Mouse (Mus musculus): ENCODE measurements at regions not wholly inside any gene's neighbourhood (a gene's known extent, or its start where the extent isn't known, plus 50 kb on each side); places are given as distances from the start of the nearest gene placed in this dataset.
"Not testable (repeated sequence)": the region's sequence is repeated elsewhere in the genome, so short reads cannot be mapped to it uniquely, and the experiment has no call there.

- not testable (repeated sequence) for DNase-seq (ENCODE audit: low spot score in 2 of 2)
Observed at GRCm38 (mm10) chr13:52305328-52305727, 225.8 kb downstream of the Diras2 start.

DNA sequence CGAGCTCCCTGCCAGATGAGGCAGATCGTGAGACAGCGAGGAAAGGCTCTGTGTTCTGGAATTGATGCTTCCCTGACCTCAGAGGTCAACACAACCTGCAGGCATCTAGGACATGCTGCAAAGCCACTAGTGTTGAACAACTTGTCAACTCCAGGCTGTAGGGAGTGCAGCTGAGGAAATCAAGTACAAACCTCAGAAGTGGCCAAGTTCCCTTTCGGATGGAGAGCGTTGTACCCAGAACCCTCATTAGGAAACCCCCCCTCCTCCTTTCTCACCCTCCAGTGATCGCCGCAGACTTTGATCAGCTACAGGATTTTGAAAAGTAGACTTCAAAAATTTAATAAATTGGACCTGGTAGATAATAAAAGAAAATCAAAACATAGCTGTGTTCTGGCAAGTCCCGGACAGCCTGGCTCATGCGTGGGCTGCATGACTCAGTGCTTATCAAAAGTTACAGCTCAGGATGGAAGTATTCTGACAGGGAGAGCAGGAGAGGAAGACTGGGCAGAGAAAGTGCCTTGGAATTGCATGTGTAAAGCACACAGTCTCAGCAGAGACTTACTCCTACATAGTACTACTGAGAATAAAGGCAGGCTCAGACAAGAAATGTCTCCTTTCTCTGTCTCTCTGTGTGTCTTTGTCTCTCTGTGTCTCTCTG, 224.2 kb downstream of the Diras2 start:
- DNase-seq (ENCODE audit: low spot score in 2 of 2), result no peak

DNA sequence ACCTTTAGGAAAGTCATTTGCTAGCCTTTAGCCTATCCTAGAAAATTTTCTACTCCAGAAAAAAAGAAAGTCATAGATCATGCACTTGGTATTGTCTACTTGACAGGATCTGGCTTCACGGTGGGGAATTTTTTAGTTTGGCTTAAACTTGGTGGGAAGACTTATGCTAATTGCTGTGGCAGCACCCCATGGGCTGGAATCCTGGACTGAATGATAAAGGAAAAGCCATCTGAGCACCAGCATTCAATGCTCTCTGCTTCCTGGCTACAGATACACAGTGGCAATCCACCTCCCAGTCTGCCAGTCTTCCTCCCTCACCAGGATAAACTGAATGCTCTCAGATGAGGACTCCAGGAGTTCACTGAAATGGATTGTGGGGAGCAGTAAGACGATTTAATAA, 220.1 kb downstream of the Diras2 start:
- no peak for DNase-seq (ENCODE audit: low spot score in 2 of 2)

- no peak for DNase-seq (ENCODE audit: low spot score in 2 of 2)
Observed at GRCm38 (mm10) chr13:52318276-52318675, 212.8 kb downstream of the Diras2 start.

GRCm38 (mm10) chr13:52323691-52324090, 207.4 kb downstream of the Diras2 start:
- no peak for DNase-seq (ENCODE audit: low spot score in 2 of 2)

GRCm38 (mm10) chr13:52324378-52324777, 206.7 kb downstream of the Diras2 start:
- DNase-seq (ENCODE audit: low spot score in 2 of 2), result not testable (repeated sequence)

- DNase-seq (ENCODE audit: low spot score in 2 of 2), result not testable (repeated sequence)
Observed at GRCm38 (mm10) chr13:52325647-52326046, 205.4 kb downstream of the Diras2 start.

- no peak for DNase-seq (ENCODE audit: low spot score in 2 of 2)
Observed at GRCm38 (mm10) chr13:52327734-52328133, 203.3 kb downstream of the Diras2 start.

DNA sequence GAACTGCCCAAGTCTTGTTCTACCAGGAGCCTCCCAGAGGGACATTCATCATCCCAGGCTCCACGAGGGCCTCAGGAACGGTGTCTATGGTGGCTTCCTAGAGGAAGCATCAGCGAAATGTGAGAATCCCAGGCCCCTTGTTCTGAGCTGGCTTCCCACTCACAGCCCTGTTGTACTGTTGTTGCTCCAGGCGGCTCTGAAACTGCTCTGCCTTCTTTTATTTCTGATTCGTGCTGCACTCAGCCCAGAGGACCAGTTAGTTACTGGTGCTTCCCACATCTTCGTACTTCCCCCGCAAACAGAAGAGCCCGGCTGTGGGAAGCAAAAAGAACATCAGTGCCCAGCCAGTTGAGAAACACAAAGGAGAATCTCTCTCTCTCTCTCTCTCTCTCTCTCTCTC, 202.3 kb downstream of the Diras2 start:
- DNase-seq (ENCODE audit: low spot score in 2 of 2), result no peak

DNA sequence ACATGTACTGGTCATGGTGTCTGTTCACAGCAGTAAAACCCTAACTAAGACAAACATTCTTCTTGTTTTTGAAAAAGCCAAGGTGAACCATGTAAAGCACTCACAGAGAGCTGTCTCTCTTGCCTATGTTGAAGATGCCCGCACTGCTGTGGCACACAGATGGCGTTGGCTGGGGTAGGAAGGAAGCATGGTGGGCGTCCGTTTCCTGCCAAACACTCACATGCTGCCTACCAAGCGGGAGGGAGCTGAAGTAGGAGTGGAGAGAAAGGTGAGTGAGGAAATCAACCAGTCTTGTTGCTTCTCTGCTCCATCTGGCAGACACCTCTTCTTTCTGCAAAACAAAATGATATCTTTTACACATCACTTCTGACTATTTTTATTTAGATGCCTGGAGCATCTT, 200.0 kb downstream of the Diras2 start:
- no peak for DNase-seq (ENCODE audit: low spot score in 2 of 2)

- DNase-seq (ENCODE audit: low spot score in 2 of 2), result no peak
Observed at GRCm38 (mm10) chr13:52334962-52335361, 196.1 kb downstream of the Diras2 start.

GRCm38 (mm10) chr13:52337936-52338335, 193.1 kb downstream of the Diras2 start:
- no peak for DNase-seq (ENCODE audit: low spot score in 2 of 2)

- no peak for DNase-seq (ENCODE audit: low spot score in 2 of 2)
Observed at GRCm38 (mm10) chr13:52339156-52339555, 191.9 kb downstream of the Diras2 start.

DNA sequence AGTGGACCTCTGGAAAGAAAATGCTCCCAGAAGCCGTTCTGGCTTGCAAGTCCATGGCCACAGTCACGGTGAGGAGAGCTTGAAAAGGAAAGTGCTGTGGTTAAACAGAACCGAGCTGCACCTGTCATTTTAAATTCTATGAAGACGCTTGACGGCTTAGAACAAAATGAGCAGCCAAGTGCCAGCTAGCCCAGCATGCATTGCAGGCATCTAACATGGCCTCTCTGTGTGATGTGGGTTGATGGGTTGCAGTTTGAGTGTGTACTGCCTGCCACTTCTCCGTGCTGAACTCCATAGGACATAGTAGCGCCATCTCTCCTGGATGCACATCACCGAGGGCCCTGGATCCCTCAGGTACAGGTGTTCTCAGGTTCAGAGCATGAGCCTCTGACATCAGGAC, 189.1 kb downstream of the Diras2 start:
- no peak for DNase-seq (ENCODE audit: low spot score in 2 of 2)

GRCm38 (mm10) chr13:52344383-52344782, 186.7 kb downstream of the Diras2 start:
- DNase-seq (ENCODE audit: low spot score in 2 of 2), result no peak

GRCm38 (mm10) chr13:52344853-52345252, 186.2 kb downstream of the Diras2 start:
- DNase-seq (ENCODE audit: low spot score in 2 of 2), result no peak

DNA sequence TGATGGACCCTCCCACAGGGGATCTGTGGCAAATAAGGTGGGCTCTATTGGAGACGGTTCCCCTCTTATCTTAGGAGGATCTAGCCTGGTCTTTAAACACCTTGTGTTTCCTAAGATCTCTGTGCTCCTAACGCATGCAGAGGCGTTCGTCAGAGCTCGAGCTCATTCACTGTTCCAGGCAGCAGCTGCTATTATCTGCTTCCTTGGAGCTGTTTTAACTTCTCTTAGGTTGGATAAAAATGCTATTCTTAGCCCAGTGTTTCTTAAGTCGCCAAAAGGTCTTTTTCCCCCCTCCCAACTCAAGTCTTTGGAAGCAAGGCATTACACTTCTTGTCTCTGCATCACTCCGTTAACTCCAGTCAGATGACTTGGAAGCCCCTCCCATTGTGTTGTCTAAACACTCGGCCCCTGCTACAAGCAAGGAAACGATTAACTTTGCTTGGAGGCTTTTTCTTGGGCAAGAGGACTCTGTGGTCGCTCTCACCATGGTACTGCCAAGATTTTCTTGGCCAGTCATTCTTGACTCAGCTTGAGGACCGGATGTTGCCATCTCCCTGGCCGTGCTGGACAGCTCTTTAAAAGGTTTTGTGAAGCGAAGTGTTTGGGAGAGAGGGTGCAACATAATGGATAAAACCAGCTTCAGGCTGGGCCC, 185.6 kb downstream of the Diras2 start:
- DNase-seq (ENCODE audit: low spot score in 2 of 2), result no peak

GRCm38 (mm10) chr13:52346027-52346375, 185.1 kb downstream of the Diras2 start:
- DNase-seq (ENCODE audit: low spot score in 2 of 2), result no peak

GRCm38 (mm10) chr13:52347631-52348030, 183.4 kb downstream of the Diras2 start:
- DNase-seq (ENCODE audit: low spot score in 2 of 2), result no peak

DNA sequence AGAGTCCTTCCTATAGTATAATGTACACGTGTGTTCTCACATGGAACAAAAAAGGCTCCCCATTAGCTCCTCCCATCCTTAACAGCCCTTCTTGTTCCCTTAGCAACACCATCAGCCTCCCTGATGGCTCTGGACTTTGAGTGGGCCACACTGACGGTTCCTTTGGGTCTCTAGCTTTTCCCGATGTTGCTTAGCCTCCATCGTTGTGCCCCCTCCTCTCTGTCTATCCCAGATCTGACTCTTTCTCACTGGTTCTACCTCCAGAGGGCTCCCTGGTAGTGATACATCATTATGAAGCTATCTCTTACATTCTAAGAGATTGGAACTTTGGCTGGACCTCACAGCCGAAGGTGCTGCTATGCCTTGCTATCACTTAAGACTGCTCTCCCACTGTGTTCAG, 181.5 kb downstream of the Diras2 start:
- DNase-seq (ENCODE audit: low spot score in 2 of 2), result no peak

DNA sequence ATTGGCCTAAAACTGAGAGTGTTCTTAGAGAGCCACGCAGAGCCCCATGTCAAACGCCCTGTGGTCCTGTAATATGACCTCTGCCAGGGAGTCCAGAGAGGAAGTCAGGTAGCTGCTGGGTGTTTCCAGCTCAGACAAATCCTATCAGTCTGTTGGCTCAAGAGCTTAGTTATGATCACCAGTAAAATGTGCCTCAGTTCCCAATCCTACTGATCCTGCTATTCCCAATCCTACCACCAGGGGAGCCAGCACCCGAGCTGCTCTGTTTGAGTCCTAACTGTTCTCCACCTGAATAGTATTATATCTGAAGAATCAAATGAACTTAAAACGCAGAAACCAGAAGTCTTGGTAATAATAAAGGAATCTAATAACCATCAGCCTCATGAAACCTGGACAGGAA, 178.5 kb downstream of the Diras2 start:
- DNase-seq (ENCODE audit: low spot score in 2 of 2), result no peak

DNA sequence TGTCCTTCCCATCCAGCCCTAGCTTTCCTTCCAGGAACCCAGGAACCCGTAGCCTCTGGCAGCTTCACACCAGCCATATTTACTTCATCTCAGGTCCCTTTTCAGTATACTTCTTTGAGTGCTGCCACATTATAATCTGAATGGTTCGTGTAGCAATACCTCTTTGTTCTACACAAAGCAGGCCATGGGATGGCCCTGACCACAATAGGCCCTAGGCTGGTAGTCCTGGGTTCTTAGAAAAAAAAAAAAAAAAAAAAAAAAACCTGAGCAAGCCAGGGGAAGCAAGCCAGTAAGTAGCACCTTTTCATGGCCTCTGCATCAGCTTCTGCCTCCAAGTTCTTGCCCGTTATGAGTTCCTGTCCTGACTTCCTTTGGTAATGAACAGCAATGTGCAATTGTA, 177.6 kb downstream of the Diras2 start:
- no peak for DNase-seq (ENCODE audit: low spot score in 2 of 2)

GRCm38 (mm10) chr13:52353966-52354365, 177.1 kb downstream of the Diras2 start:
- no peak for DNase-seq (ENCODE audit: low spot score in 2 of 2)

All from gastrocnemius, adult 8-10 months (tissue).